Mouse (Mus musculus): ENCODE measurements around the gene Lrrc63. TPM values are rescaled to one million over a fixed set of nuclear protein-coding genes. Genes with fewer than 3 reads are reported as not detected.
"Not testable (repeated sequence)": the region's sequence is repeated elsewhere in the genome, so short reads cannot be mapped to it uniquely, and the experiment has no call there.

Lrrc63 gene
- polyA plus RNA-seq, 1 experiment = not detected

GRCm38 (mm10) chr14:75163866-75164265 lies 33.2 kb upstream of the Lrrc63 start:
- Histone ChIP-seq H3K4me3 (ENCODE audit: low read depth, low read length) (no peak overlapping the region), H3K27ac (ENCODE audit: insufficient read depth, low read depth, low read length) (no peak overlapping the region), H3K27me3 (ENCODE audit: control insufficient read depth, insufficient read depth, low read length) (no peaks in the 10 kb centered on the region), H3K4me1 (ENCODE audit: control insufficient read depth, insufficient read depth, insufficient read length, low read length) (peaks cover 2% of the 10 kb centered on the region; the same call in 1 of the 2 replicates), H3K36me3 (ENCODE audit: control insufficient read depth, insufficient read depth, low read length) (no peaks in the 10 kb centered on the region)
- WGBS = 88% methylated on average over 8 of the region's 8 CpGs
- TF ChIP-seq CTCF (IDR thresholded peaks at IDR 0.05; ENCODE audit: extremely low read depth, insufficient read length, insufficient replicate concordance, low read depth, low read length) = no peak
- no peak for TF ChIP-seq POLR2A (IDR thresholded peaks at IDR 0.05; ENCODE audit: low read depth, low read length)

GRCm38 (mm10) chr14:75159375-75159774 lies 28.7 kb upstream of the Lrrc63 start:
- no peaks in the 10 kb centered on the region for H3K36me3 ChIP-seq (ENCODE audit: control insufficient read depth, insufficient read depth, low read length)
- H3K27me3 ChIP-seq (ENCODE audit: control insufficient read depth, insufficient read depth, low read length) = no peaks in the 10 kb centered on the region
- no peak for TF ChIP-seq POLR2A (IDR thresholded peaks at IDR 0.05; ENCODE audit: low read depth, low read length)
- TF ChIP-seq CTCF (IDR thresholded peaks at IDR 0.05; ENCODE audit: extremely low read depth, insufficient read length, insufficient replicate concordance, low read depth, low read length) = no peak
- WGBS = 82% methylated on average over 2 of the region's 2 CpGs
- no peaks in the 10 kb centered on the region for H3K4me1 ChIP-seq (ENCODE audit: control insufficient read depth, insufficient read depth, insufficient read length, low read length)
- no peak overlapping the region for H3K4me3 ChIP-seq (ENCODE audit: low read depth, low read length)
- H3K27ac ChIP-seq (ENCODE audit: insufficient read depth, low read depth, low read length) = no peak overlapping the region

GRCm38 (mm10) chr14:75154481-75154880 lies 23.8 kb upstream of the Lrrc63 start:
- H3K27me3 ChIP-seq (ENCODE audit: control insufficient read depth, insufficient read depth, low read length) = no peaks in the 10 kb centered on the region
- WGBS = 35% methylated on average over 8 of the region's 8 CpGs
- H3K27ac ChIP-seq (ENCODE audit: insufficient read depth, low read depth, low read length) = no peak overlapping the region

GRCm38 (mm10) chr14:75151146-75151545 lies 20.5 kb upstream of the Lrrc63 start:
- no peaks in the 10 kb centered on the region for H3K4me1 ChIP-seq (ENCODE audit: control insufficient read depth, insufficient read depth, insufficient read length, low read length)
- H3K27ac ChIP-seq (ENCODE audit: insufficient read depth, low read depth, low read length) = no peak overlapping the region
- WGBS = 73% methylated on average over 3 of the region's 3 CpGs
- no peak overlapping the region for H3K4me3 ChIP-seq (ENCODE audit: low read depth, low read length)
- H3K36me3 ChIP-seq (ENCODE audit: control insufficient read depth, insufficient read depth, low read length) = no peaks in the 10 kb centered on the region
- no peaks in the 10 kb centered on the region for H3K27me3 ChIP-seq (ENCODE audit: control insufficient read depth, insufficient read depth, low read length)
- no peak for TF ChIP-seq POLR2A (IDR thresholded peaks at IDR 0.05; ENCODE audit: low read depth, low read length)

More at GRCm38 (mm10) chr14:75154481-75154880, 23.8 kb upstream of the Lrrc63 start:
- H3K4me3 ChIP-seq (ENCODE audit: low read depth, low read length) = no peak overlapping the region
- no peaks in the 10 kb centered on the region for H3K36me3 ChIP-seq (ENCODE audit: control insufficient read depth, insufficient read depth, low read length)
- TF ChIP-seq CTCF (IDR thresholded peaks at IDR 0.05; ENCODE audit: extremely low read depth, insufficient read length, insufficient replicate concordance, low read depth, low read length) = no peak
- TF ChIP-seq POLR2A (IDR thresholded peaks at IDR 0.05; ENCODE audit: low read depth, low read length) = no peak
- no peaks in the 10 kb centered on the region for H3K4me1 ChIP-seq (ENCODE audit: control insufficient read depth, insufficient read depth, insufficient read length, low read length)

- no peaks in the 10 kb centered on the region for H3K4me1 ChIP-seq (ENCODE audit: control insufficient read depth, insufficient read depth, insufficient read length, low read length)
- no peak for TF ChIP-seq POLR2A (IDR thresholded peaks at IDR 0.05; ENCODE audit: low read depth, low read length)
- TF ChIP-seq CTCF (IDR thresholded peaks at IDR 0.05; ENCODE audit: extremely low read depth, insufficient read length, insufficient replicate concordance, low read depth, low read length) = no peak
Observed at GRCm38 (mm10) chr14:75150653-75151052, 20.0 kb upstream of the Lrrc63 start.

GRCm38 (mm10) chr14:75148229-75148628 lies 17.5 kb upstream of the Lrrc63 start:
- Histone ChIP-seq H3K4me1 (ENCODE audit: control insufficient read depth, insufficient read depth, insufficient read length, low read length) (no peaks in the 10 kb centered on the region), H3K36me3 (ENCODE audit: control insufficient read depth, insufficient read depth, low read length) (no peaks in the 10 kb centered on the region), H3K27ac (ENCODE audit: insufficient read depth, low read depth, low read length) (no peak overlapping the region), H3K4me3 (ENCODE audit: low read depth, low read length) (no peak overlapping the region), H3K27me3 (ENCODE audit: control insufficient read depth, insufficient read depth, low read length) (no peaks in the 10 kb centered on the region)
- TF ChIP-seq CTCF (IDR thresholded peaks at IDR 0.05; ENCODE audit: extremely low read depth, insufficient read length, insufficient replicate concordance, low read depth, low read length) = no peak
- TF ChIP-seq POLR2A (IDR thresholded peaks at IDR 0.05; ENCODE audit: low read depth, low read length) = no peak
- 57% methylated on average over 9 of the region's 9 CpGs for WGBS

More at GRCm38 (mm10) chr14:75150653-75151052, 20.0 kb upstream of the Lrrc63 start:
- Histone ChIP-seq H3K27ac (ENCODE audit: insufficient read depth, low read depth, low read length) (no peak overlapping the region), H3K4me3 (ENCODE audit: low read depth, low read length) (no peak overlapping the region), H3K36me3 (ENCODE audit: control insufficient read depth, insufficient read depth, low read length) (no peaks in the 10 kb centered on the region), H3K27me3 (ENCODE audit: control insufficient read depth, insufficient read depth, low read length) (no peaks in the 10 kb centered on the region)
- WGBS = 25% methylated on average over 2 of the region's 2 CpGs

- H3K36me3 ChIP-seq (ENCODE audit: control insufficient read depth, insufficient read depth, low read length); H3K4me3 ChIP-seq (ENCODE audit: low read depth, low read length); H3K27ac ChIP-seq (ENCODE audit: insufficient read depth, low read depth, low read length); H3K27me3 ChIP-seq (ENCODE audit: control insufficient read depth, insufficient read depth, low read length); H3K4me1 ChIP-seq (ENCODE audit: control insufficient read depth, insufficient read depth, insufficient read length, low read length): not testable (repeated sequence)
- 72% methylated on average over 2 of the region's 2 CpGs for WGBS
Observed at GRCm38 (mm10) chr14:75147706-75148105, 17.0 kb upstream of the Lrrc63 start.

GRCm38 (mm10) chr14:75139225-75139624 lies 8.5 kb upstream of the Lrrc63 start:
- H3K4me3 ChIP-seq (ENCODE audit: low read depth, low read length) = no peak overlapping the region
- H3K27me3 ChIP-seq (ENCODE audit: control insufficient read depth, insufficient read depth, low read length) = no peaks in the 10 kb centered on the region
- no peak for TF ChIP-seq POLR2A (IDR thresholded peaks at IDR 0.05; ENCODE audit: low read depth, low read length)
- no peak for TF ChIP-seq CTCF (IDR thresholded peaks at IDR 0.05; ENCODE audit: extremely low read depth, insufficient read length, insufficient replicate concordance, low read depth, low read length)
- no peak overlapping the region for H3K27ac ChIP-seq (ENCODE audit: insufficient read depth, low read depth, low read length)
- no peaks in the 10 kb centered on the region for H3K36me3 ChIP-seq (ENCODE audit: control insufficient read depth, insufficient read depth, low read length)
- H3K4me1 ChIP-seq (ENCODE audit: control insufficient read depth, insufficient read depth, insufficient read length, low read length) = no peaks in the 10 kb centered on the region; the same call in 1 of the 2 replicates
- 82% methylated on average over 2 of the region's 2 CpGs for WGBS
